Mouse (Mus musculus) liver, embryonic 14.5 days (tissue): Measurements from ENCODE around the gene Elp4. TPM values are rescaled to one million over a fixed set of nuclear protein-coding genes. Genes with fewer than 3 reads are reported as not detected.

ENCODE experiments used
- ATAC-seq: fragments of 200-750 bp; cut with Nextera tagmentation; 2 replicates; pipeline ENCODE4 v1.8.0; 2017; ENCODE audit warnings: moderate number of reproducible peaks, mild to moderate bottlenecking, moderate library complexity; ENCODE audit not compliant: insufficient read depth
- DNase-seq, 3 experiments: peaks; one replicate each; pipeline ENCODE4 v3.0.0-alpha.2; 2012 to 2013; ENCODE audit warnings: low read depth in 3 of 3, low spot score in 3 of 3
- H3K27ac ChIP-seq: fragments of 300-500 bp; sonication (generic); 2 replicates; pipeline ENCODE4 v1.5.1; 2014; ENCODE audit warnings: moderate library complexity, mild to moderate bottlenecking, control low read depth, inconsistent platforms
- H3K27me3 ChIP-seq: fragments of 300-500 bp; sonication (generic); 2 replicates; pipeline ENCODE4 v1.6.1; 2014; ENCODE audit warnings: mild to moderate bottlenecking, low read length, moderate library complexity; ENCODE audit not compliant: control insufficient read depth, insufficient read depth
- H3K36me3 ChIP-seq: fragments of 300-500 bp; sonication (generic); replicated peaks from 2 replicates; pipeline ENCODE4 v1.6.1; 2014; ENCODE audit warnings: low read depth; ENCODE audit not compliant: control insufficient read depth, insufficient read depth
- H3K4me1 ChIP-seq, 2 experiments: fragments of 200-500 bp in 1 of 2; fragments of 300-500 bp in 1 of 2; sonication (generic) in 1 of 2; replicated peaks; 2 replicates each; pipeline ENCODE4 v1.6.1; 2012 to 2014; ENCODE audit warnings: antibody characterized with exemption in 1 of 2, inconsistent platforms in 1 of 2, low read length in 1 of 2; ENCODE audit not compliant: control insufficient read depth in 2 of 2, insufficient read depth in 2 of 2
- H3K4me2 ChIP-seq: fragments of 300-500 bp; sonication (generic); 2 replicates; pipeline ENCODE4 v1.6.1; 2014; ENCODE audit warnings: low read depth, mild to moderate bottlenecking, control low read depth, moderate library complexity
- H3K4me3 ChIP-seq, 2 experiments: fragments of 200-500 bp in 1 of 2; fragments of 300-500 bp in 1 of 2; sonication (generic) in 1 of 2; 2 replicates each; pipeline ENCODE4 v1.5.1; 2012 to 2014; ENCODE audit warnings: low read depth in 2 of 2, low read length in 2 of 2, mild to moderate bottlenecking in 2 of 2, control low read depth in 1 of 2, inconsistent platforms in 1 of 2, moderate library complexity in 1 of 2; ENCODE audit not compliant: insufficient read depth in 1 of 2
- H3K9ac ChIP-seq: fragments of 300-500 bp; sonication (generic); replicated peaks from 2 replicates; pipeline ENCODE4 v1.6.1; 2014; ENCODE audit warnings: mild to moderate bottlenecking, control low read depth, moderate library complexity
- H3K9me3 ChIP-seq: fragments of 300-500 bp; sonication (generic); 2 replicates; pipeline ENCODE4 v1.6.1; 2016; ENCODE audit warnings: low read length, mixed read lengths; ENCODE audit not compliant: control insufficient read depth
- CTCF ChIP-seq: IDR thresholded peaks from 2 replicates; pipeline ENCODE4 v1.5.1; 2016; ENCODE audit warnings: antibody characterized with exemption, low read depth, control low read depth
- EP300 ChIP-seq: IDR thresholded peaks from 2 replicates; pipeline ENCODE4 v1.6.1; 2016; ENCODE audit warnings: antibody characterized with exemption, low read depth
- WGBS: fragments of 180-500 bp; shearing (Covaris S2); extraction: QIAGEN DNeasy Blood & Tissue Kit; methylation state at CpG from one replicate; pipeline ENCODE4 v1.1.7; 2014; ENCODE audit not compliant: insufficient replicate concordance; 5-methylcytosine and 5-hydroxymethylcytosine counted together
- polyA plus RNA-seq, 2 experiments: library from polyadenylated mRNA; depleted of rRNA in 1 of 2; stranded (reverse) in 1 of 2; unstranded in 1 of 2; fragments of >200 nt; fragmentation: Nextera tagmentation in 1 of 2; extraction: Ambion mirVana in 1 of 2; gene quantifications; 2 replicates each; pipeline versions ENCODE4 v1.2.1 to v1.2.3; 2012 to 2014

Elp4 gene
- polyA plus RNA-seq, 2 experiments = 5.3 to 11.8 TPM

GRCm38 (mm10) chr2:105810286-105810685, 94.1 kb downstream of the Elp4 start:
- 66% methylated on average over 2 of the region's 2 CpGs for WGBS
- DNase-seq = no peak
- peaks cover 5 to 12% of the 10 kb centered on the region in 2 experiments for H3K4me1 ChIP-seq
- H3K27ac ChIP-seq = no peak overlapping the region
- TF ChIP-seq EP300 (no peak), CTCF (no peak)
- H3K9me3 ChIP-seq = no peaks in the 10 kb centered on the region
- H3K27me3 ChIP-seq = no peaks in the 10 kb centered on the region
- no peak for ATAC-seq
- no peak overlapping the region for H3K9ac ChIP-seq
- no peaks in the 10 kb centered on the region for H3K36me3 ChIP-seq
- H3K4me3 ChIP-seq = no peak overlapping the region
- H3K4me2 ChIP-seq = no peak overlapping the region

- peak overlapping the region; percentile 28 for H3K4me2 ChIP-seq
- peak; percentile 89 for ATAC-seq
- 43% methylated on average over 2 of the region's 2 CpGs for WGBS
Measured at GRCm38 (mm10) chr2:105806571-105806970, 97.8 kb downstream of the Elp4 start.

GRCm38 (mm10) chr2:105806047-105806446, 98.3 kb downstream of the Elp4 start:
- Histone ChIP-seq H3K36me3 (no peaks in the 10 kb centered on the region), H3K4me1 (peaks cover 5 to 16% of the 10 kb centered on the region in 2 experiments), H3K4me3 (no peak overlapping the region), H3K4me2 (peak overlapping the region; percentile 28), H3K27ac (no peak overlapping the region), H3K9me3 (no peaks in the 10 kb centered on the region), H3K27me3 (no peaks in the 10 kb centered on the region), H3K9ac (no peak overlapping the region)
- DNase-seq (no peak), ATAC-seq (peak; percentile 79)
- TF ChIP-seq CTCF (no peak), EP300 (no peak)
- 38% methylated on average over 4 of the region's 4 CpGs for WGBS

More at GRCm38 (mm10) chr2:105806571-105806970, 97.8 kb downstream of the Elp4 start:
- Histone ChIP-seq H3K4me3 (no peak overlapping the region), H3K27ac (no peak overlapping the region), H3K9me3 (no peaks in the 10 kb centered on the region), H3K4me1 (peaks cover 5 to 16% of the 10 kb centered on the region in 2 experiments), H3K9ac (no peak overlapping the region), H3K36me3 (no peaks in the 10 kb centered on the region), H3K27me3 (no peaks in the 10 kb centered on the region)
- TF ChIP-seq CTCF (no peak), EP300 (peak; percentile 37; the same call in 1 of the 2 replicates)
- DNase-seq = peak in 1 of 3 experiments; percentile 9

- Histone ChIP-seq H3K27me3 (no peaks in the 10 kb centered on the region), H3K9ac (no peak overlapping the region), H3K4me1 (peaks cover 5 to 16% of the 10 kb centered on the region in 2 experiments), H3K27ac (no peak overlapping the region), H3K36me3 (no peaks in the 10 kb centered on the region), H3K4me3 (no peak overlapping the region), H3K4me2 (no peak overlapping the region), H3K9me3 (no peaks in the 10 kb centered on the region)
- DNase-seq = no peak
- ATAC-seq = no peak
- TF ChIP-seq EP300 (no peak), CTCF (no peak)
Measured at GRCm38 (mm10) chr2:105805210-105805609, 99.2 kb downstream of the Elp4 start.

- H3K4me1 ChIP-seq = peaks cover 5 to 16% of the 10 kb centered on the region in 2 experiments
- 55% methylated on average over 10 of the region's 10 CpGs for WGBS
- no peak for ATAC-seq
Measured at GRCm38 (mm10) chr2:105804506-105804905, 99.9 kb downstream of the Elp4 start.

More at GRCm38 (mm10) chr2:105804506-105804905, 99.9 kb downstream of the Elp4 start:
- no peaks in the 10 kb centered on the region for H3K36me3 ChIP-seq
- TF ChIP-seq CTCF (no peak), EP300 (no peak)
- H3K9me3 ChIP-seq = no peaks in the 10 kb centered on the region
- H3K9ac ChIP-seq = no peak overlapping the region
- no peak for DNase-seq
- H3K27me3 ChIP-seq = no peaks in the 10 kb centered on the region
- H3K4me3 ChIP-seq = no peak overlapping the region
- no peak overlapping the region for H3K27ac ChIP-seq
- H3K4me2 ChIP-seq = no peak overlapping the region
